Mouse (Mus musculus) brain, embryonic 14.5 days (tissue): ENCODE data around the gene Sdhb. TPM values are rescaled to one million over a fixed set of nuclear protein-coding genes. Genes with fewer than 3 reads are reported as not detected.

Source experiments
- DNase-seq: peaks from one replicate; pipeline ENCODE4 v3.0.0-alpha.2; 2011; ENCODE audit warnings: low read depth
- CTCF ChIP-seq: fragments of 200-500 bp; IDR thresholded peaks from 2 replicates; pipeline ENCODE4 v1.5.1; 2012; ENCODE audit warnings: inconsistent platforms, mild to moderate bottlenecking, moderate library complexity, borderline replicate concordance; ENCODE audit not compliant: insufficient read depth, insufficient read length; ENCODE audit errors: extremely low read depth
- POLR2A ChIP-seq: fragments of 200-500 bp; IDR thresholded peaks from 2 replicates; pipeline ENCODE4 v1.6.1; 2012; ENCODE audit warnings: mild to moderate bottlenecking, inconsistent platforms, borderline replicate concordance; ENCODE audit not compliant: poor library complexity, insufficient read depth, insufficient read length, severe bottlenecking; ENCODE audit errors: extremely low read depth
- polyA plus RNA-seq: library from polyadenylated mRNA; depleted of rRNA; stranded (reverse); fragments of >200 nt; gene quantifications from 2 replicates; pipeline ENCODE4 v1.2.3, GENCODE M21; 2012

Gene Sdhb
- polyA plus RNA-seq, 1 experiment = 213 TPM

DNA sequence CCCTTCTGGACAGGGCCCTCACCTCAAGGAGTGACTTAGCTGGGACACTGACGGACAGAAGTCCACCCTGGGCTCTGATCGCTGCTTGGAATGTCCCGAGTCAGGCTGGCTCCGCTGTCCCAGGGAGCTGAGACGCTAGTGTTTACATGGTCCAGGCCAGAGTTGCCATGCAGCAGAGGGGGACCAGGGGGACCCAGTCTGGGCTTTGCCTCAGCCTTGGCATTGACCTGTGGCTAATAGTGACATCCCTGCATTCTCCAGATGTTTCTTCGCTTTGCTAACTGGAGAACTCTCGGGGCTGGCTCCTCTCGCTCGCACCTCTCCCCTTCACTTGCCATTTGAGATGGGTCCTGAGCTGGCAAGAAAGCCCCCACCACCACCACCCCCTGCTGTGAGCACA, 32.7 kb upstream of the Sdhb start:
- TF ChIP-seq POLR2A (no peak), CTCF (no peak)
- DNase-seq = no peak

DNA sequence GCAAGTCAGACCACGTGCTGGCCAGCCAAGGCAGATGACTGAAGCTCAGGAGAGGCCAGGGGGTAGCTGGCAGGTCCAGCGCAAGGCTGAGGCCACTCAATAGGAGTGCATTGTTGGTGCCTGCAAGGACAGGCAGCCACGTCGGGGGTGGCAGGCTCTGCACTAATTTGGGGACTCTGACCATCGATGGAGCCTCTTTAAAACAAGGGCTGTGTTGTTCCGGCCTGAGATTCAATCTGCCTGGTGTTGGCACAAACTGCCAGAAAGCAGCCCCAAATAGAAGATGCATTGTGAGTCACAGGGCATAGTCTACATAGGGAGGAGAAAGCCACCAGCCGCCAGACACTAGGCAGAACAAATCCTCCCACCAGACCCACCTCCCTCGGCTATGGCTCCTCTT, 31.3 kb upstream of the Sdhb start:
- DNase-seq = peak; percentile 74
- TF ChIP-seq CTCF (no peak), POLR2A (no peak)

DNA sequence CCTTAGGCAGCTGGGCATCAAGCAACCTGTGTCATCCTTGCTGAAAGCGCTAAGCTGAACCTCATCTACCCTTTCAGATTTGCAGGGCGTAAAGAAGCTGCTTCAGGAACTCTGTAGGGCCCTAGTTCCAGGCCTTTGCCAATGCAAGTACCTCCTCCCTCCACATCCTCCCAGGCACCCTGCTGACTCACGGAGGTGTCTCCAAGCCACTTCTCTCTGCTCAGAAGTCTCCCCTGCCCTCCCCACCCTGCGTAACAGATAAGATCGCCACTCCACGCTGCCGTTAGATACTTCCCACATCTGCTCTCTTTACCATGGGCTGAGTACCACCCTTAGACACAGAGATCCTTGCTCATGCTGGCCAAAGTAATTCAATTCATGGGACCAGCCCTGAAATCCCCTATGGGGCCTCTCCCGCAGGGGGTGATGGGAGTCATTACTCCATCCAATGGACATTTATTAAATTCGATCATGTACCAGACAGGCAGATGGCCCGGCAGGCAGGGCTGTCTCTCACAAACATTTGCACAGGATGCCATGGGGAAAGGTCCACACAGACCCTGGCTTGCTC, 30.0 kb upstream of the Sdhb start:
- TF ChIP-seq CTCF (no peak), POLR2A (no peak)
- DNase-seq = no peak

DNA sequence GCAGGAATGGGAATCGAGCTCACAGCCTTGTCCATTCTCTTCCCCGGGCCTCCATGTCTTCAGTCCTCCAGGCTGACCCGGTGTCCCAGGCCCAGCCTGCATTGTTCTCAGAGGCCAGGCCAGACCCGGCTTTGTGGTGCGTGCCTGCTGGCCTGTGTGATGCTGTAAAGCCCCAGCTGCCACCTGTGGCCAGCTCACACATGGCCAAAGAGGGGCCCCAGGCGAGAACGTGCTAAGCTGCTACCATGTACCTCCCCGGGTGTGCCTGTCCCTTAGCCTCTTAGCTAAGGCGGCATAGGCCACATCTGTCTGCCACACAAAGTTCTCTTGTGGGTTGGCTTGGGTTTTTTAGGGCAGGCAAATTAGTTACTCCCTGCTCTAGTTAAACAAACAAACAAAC, 25.4 kb upstream of the Sdhb start:
- DNase-seq = no peak
- no peak for TF ChIP-seq POLR2A
- TF ChIP-seq CTCF = no peak

DNA sequence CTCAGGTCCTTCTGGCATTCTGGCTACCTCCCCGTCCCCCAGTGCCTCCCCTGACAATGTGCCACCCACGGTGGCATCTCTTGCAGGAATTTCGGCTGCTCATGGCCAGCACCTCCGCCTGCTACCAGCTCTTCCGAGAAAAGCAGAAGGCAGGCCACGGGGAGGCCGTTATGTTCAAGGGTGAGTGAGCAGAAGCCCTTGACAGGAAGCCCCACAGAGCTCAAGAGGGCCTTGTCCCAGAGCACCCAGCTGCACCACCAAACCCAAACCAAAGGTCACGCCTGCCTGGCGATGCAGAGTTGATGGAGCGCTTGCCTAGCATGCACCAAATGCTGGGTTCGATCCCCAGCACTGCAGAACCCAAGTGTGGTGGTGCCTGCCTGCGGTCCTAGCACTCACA, 16.6 kb upstream of the Sdhb start:
- TF ChIP-seq POLR2A = no peak
- TF ChIP-seq CTCF = no peak
- no peak for DNase-seq

DNA sequence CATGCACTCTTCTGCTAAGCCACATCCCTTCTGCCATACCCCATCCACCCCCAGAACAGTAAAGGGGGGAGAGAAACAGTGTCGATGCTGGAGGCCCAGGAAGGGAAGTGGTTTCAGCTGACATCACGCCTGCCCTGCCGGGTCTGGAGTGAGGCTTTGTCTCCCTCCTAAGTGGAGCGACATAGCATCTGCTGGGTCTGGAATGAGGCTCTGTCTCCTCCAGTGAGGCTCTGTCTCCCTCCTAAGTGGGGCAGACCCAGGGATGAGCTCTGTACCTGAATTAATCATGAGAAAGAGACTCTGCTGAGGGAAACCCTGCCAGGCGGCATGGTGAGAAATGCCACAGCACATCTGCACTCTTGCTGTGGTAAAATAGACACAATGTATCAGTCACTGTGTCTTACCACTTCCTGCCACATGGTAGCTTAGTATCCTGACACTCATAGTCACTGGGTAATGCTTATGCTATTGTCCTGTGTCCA, 16.0 kb upstream of the Sdhb start:
- TF ChIP-seq CTCF (no peak), POLR2A (no peak)
- DNase-seq = no peak

DNA sequence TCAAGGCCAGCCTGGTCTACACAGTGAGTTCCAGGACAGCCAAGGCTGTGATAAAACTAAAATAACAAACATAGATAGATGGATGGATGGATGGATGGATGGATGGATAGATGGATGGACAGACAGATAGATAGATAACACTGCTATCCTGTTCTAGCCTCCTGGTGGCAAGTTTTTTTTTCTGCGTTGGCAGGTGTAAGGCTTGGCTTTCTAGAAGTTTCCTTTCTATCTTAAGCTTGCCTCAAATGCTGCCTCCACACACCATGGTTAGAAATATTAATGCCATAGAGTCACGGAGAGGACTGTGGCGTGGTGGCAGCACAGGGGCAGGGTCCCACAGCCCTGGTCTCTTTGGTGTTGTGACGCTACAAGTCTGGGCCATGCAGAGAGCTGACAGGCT, 15.4 kb upstream of the Sdhb start:
- no peak for DNase-seq
- TF ChIP-seq POLR2A (no peak), CTCF (no peak)

DNA sequence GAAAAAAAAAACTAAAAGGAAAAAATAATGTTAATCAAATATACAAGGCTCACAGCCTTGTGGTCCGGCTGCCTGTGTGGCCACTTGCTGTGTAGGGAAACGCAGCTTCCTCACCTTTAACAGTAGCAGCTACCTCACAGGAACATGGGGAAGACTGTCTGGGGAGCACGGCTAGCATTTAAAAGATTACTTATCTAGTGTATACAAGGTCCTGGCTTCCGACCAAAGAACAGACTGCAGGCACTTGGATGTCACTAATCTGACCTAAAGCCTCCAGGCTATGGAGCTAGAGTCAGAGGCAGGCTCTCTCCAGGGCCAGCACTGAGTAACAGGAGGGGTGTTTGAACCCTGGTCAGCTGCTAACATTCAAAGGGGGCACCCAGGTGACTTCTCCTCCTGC, 15.0 kb upstream of the Sdhb start:
- DNase-seq = no peak
- no peak for TF ChIP-seq POLR2A
- TF ChIP-seq CTCF = no peak

DNA sequence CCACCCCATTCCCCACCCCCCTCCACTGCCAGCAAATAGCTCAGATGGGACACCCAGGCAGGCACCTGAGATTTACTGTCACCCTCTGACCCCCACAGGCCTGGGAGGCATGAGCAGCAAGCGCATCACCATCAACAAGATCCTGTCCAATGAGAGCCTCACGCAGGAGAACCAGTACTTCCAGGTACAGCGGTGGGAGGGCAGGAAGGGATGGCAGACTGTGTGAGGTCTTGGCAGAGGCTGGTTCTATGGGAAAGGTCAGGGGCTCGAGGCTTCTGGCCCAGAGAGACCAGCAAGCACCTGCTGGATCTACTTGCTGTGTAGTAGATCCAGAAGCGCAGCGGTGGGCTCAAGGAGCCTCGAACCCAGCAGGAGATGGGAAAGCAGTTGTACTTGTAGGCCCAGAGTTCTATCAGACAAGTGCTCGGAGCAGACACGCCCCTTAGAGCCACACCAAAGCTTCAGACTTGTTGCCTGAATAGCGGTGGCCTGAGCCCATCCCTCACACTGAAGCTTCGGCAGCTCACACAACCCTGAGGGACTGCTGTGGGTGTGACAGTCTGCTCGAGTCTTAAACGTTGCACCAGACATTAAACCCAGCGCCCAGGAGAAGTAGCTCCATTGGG, 14.3 kb upstream of the Sdhb start:
- DNase-seq = no peak
- no peak for TF ChIP-seq POLR2A
- TF ChIP-seq CTCF = no peak

DNA sequence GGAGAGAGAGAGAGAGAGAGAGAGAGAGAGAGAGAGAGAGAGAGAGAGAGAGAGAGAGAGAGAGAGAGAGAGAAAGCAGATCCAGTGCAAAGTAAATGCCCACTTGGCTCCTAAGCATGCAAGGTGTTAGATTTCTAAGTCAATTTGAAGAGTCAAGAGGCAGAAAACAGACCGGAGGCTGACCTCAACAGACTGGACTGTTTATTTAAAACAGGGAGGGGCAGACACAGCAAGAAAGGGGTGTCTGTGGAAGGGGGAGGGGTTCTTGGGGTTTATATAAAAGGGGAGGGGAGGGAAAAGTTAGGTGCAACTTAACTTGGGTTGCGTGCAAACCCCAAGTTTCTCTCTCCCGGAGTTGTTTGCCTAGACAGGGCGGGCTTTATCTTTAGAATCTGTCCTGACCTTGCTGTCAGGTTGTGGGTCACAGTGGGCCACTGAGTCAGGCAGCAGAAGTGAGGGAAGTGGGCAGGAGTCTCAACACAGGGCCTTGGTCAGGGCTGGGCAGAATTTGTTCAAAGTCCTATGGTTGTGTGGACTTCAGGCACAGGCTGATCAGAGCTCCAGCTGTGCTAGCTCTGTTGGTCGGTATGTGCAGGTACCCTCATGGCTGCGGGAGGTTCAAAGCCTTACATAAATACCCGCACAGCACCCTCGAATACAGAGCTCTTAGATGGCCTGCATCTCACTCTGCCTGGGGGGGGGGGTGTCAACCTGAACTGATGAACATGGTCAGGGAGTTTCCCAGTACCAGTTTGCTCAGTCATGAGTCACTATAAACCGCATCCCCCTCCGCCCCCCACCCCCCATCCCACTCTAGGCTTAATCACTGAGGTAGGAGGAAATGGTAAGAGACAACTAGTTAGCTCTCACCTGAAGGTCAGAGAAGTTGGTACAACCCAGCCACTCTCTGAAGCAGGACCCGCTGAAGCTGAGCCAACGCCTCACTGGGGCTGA, 13.2 kb upstream of the Sdhb start:
- TF ChIP-seq CTCF (no peak), POLR2A (no peak)

DNA sequence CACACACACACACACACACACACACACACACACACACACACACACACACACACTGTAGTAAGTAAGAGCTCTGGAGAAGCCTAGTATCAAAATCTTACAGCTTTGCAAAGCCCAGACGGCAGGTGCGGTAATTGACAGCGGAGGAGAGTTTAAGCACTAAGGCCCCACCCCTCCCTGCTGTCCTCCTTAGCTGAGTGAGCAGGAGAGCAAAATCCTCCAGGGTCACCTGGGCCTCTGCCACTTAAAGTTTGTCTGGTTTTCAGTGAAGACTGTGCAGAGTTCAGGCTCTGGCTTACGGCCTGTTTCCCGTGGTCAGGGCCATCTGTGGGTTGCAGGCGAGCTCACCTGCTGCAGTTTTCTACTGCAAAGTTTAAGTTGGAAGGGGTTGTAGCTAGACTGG, 12.5 kb upstream of the Sdhb start:
- TF ChIP-seq CTCF = no peak
- TF ChIP-seq POLR2A = no peak
- DNase-seq = no peak

More for the DNA sequence above, 13.2 kb upstream of the Sdhb start:
- DNase-seq = no peak
